Mouse (Mus musculus) neutrophil, adult 65 days (primary cell): ENCODE measurements around the gene Rrh. TPM values are rescaled to one million over a fixed set of nuclear protein-coding genes. Genes with fewer than 3 reads are reported as not detected.

Experiments used
- total RNA-seq: library from RNA; stranded (reverse); gene quantifications from 2 replicates; pipeline ENCODE4 v1.2.4, GENCODE M21; 2023

Gene Rrh
- 0.25 and 0.34 TPM in 2 replicates for total RNA-seq

DNA sequence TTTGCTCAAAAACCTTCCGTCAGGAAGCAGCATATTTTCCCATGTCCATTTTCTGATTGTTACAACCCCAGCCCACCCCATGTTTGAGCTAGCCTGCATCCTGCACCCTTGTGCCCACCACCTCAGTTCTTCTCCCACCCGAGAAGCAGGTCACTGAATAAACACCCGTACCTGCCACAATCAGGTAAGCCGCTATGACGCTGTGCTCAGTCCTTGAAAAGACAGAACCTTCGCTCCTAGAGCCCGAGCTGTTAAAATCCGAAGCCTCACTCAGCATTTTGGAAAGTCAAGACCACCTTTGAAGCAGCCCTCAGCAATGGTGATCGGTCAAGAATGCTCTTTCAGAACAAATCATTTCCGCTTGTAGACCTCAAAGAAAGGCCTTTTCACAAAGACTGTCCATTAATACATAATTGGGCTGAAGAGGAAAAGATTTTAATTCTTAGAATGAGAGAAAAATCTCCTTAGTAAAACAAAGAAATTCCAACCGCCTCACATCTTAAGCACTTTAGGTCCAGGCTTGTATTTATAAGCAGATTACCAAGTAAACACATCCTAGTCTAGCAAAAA is at the start of gene Rrh:
Gene Rrh, minus strand, starts transcription at position 382 of the 570 bp plus-strand sequence.

GRCm38 (mm10) chr3:129835388-129835934 is 13.1 kb upstream of the Rrh start, which contains the start of gene Cfi:
Gene Cfi (plus strand): TSS chr3:129835884.

DNA sequence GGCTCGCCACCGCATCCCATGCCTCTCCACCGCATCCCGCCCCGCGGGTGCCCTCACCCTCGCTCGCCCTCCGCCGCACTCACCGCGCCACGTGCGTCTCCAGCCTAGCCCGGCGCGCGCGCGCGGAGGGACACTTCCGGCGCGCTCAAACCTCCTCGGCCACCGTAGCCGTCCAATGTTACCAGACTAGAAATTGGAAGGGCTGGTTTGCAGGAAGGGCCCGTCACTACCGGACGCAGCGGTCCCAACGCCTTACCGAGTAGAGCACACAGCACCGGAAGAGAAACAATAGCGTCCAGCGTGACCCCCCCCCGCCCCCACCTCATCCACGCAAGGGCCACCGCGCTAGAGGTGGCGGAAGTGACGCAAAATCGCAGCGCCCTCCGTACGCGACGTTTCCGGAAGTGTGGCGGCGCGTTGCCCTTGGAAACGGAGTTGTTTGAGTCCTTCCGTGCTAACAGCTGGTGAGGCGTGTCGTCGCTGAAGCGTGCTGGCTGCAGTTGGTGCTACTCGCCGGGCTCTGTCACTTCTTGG is 8.7 kb upstream of the Rrh start, which contains the start of gene Gar1:
Gene Gar1, minus strand, starts transcription at position 362 of the 534 bp plus-strand sequence.

GRCm38 (mm10) chr3:129803765-129804164 is 18.6 kb downstream of the Rrh start, which contains the start of gene Lrit3:
Gene Lrit3 (minus strand): TSS chr3:129804030.

GRCm38 (mm10) chr3:129754650-129755604 is 67.5 kb downstream of the Rrh start, which contains the start of gene Egf:
Gene Egf (minus strand): TSS chr3:129755316.

Other genes with a start within 250 kb of the Rrh start
- gene Egf, start 67.3 kb downstream of the Rrh start, total RNA-seq = 0.27 and 1.5 TPM in 2 replicates
- not detected in 2 replicates for gene Lrit3, start 18.6 kb downstream of the Rrh start, total RNA-seq
- gene Gar1, start 8.8 kb upstream of the Rrh start, total RNA-seq = 19.5 and 20.3 TPM in 2 replicates
- not detected in 2 replicates for gene Cfi, start 13.3 kb upstream of the Rrh start, total RNA-seq
- gene Pla2g12a, start 56.0 kb upstream of the Rrh start, total RNA-seq = 2.8 and 3.7 TPM in 2 replicates
- 10.8 and 11.3 TPM in 2 replicates for gene Casp6, start 78.8 kb upstream of the Rrh start, total RNA-seq
- 21.3 and 21.9 TPM in 2 replicates for gene Mcub, start 147.6 kb upstream of the Rrh start, total RNA-seq
- gene Sec24b, start 239.0 kb upstream of the Rrh start, total RNA-seq = 64.8 and 99.7 TPM in 2 replicates